Mouse (Mus musculus): ENCODE results near the gene Osbpl8.

GRCm38 (mm10) chr10:111173589-111174247 is 9.2 kb downstream of the Osbpl8 start:
- TF ChIP-seq CTCF (IDR thresholded peaks at IDR 0.05; ENCODE audit: low read depth, low read length): no peak
- TF ChIP-seq POLR2A (IDR thresholded peaks at IDR 0.05; ENCODE audit: borderline replicate concordance, low read depth, low read length): no peak
